Mouse (Mus musculus) limb, embryonic 14.5 days (tissue): ENCODE results near the gene Nmt1. TPM values are rescaled to one million over a fixed set of nuclear protein-coding genes. Genes with fewer than 3 reads are reported as not detected.

Source experiments
- ATAC-seq: fragments of 200-750 bp; cut with Nextera tagmentation; 2 replicates; pipeline ENCODE4 v1.8.0; 2017; ENCODE audit warnings: low read depth, moderate number of reproducible peaks, moderate TSS enrichment; ENCODE audit not compliant: low FRiP score
- DNase-seq: peaks from one replicate; pipeline ENCODE4 v3.0.0-alpha.2; 2015; ENCODE audit warnings: low spot score
- H3K27ac ChIP-seq: fragments of 300-500 bp; sonication (generic); replicated peaks from 2 replicates; pipeline ENCODE4 v1.5.1; 2014; ENCODE audit warnings: low read depth, mild to moderate bottlenecking, low read length, moderate library complexity, mixed read lengths
- H3K27me3 ChIP-seq: fragments of 300-500 bp; sonication (generic); 2 replicates; pipeline ENCODE4 v1.6.1; 2014; ENCODE audit warnings: low read length, mixed read lengths; ENCODE audit not compliant: control insufficient read depth, insufficient read depth
- H3K36me3 ChIP-seq: fragments of 300-500 bp; sonication (generic); 2 replicates; pipeline ENCODE4 v1.6.1; 2014; ENCODE audit warnings: mild to moderate bottlenecking, low read length, moderate library complexity, mixed read lengths; ENCODE audit not compliant: control insufficient read depth, insufficient read depth
- H3K4me1 ChIP-seq: fragments of 300-500 bp; sonication (generic); 2 replicates; pipeline ENCODE4 v1.6.1; 2014; ENCODE audit warnings: antibody characterized with exemption, low read length, mixed read lengths; ENCODE audit not compliant: control insufficient read depth, insufficient read depth
- H3K4me2 ChIP-seq: fragments of 300-500 bp; sonication (generic); replicated peaks from 2 replicates; pipeline ENCODE4 v1.6.1; 2014; ENCODE audit warnings: low read depth, mild to moderate bottlenecking, low read length, moderate library complexity; ENCODE audit not compliant: severe bottlenecking
- H3K4me3 ChIP-seq: fragments of 300-500 bp; sonication (generic); replicated peaks from 2 replicates; pipeline ENCODE4 v1.5.1; 2014; ENCODE audit warnings: low read length
- H3K9ac ChIP-seq: fragments of 300-500 bp; sonication (generic); 2 replicates; pipeline ENCODE4 v1.6.1; 2014; ENCODE audit warnings: mild to moderate bottlenecking, low read depth, low read length, moderate library complexity; ENCODE audit not compliant: severe bottlenecking
- H3K9me3 ChIP-seq: fragments of 300-500 bp; sonication (generic); 2 replicates; pipeline ENCODE4 v1.6.1; 2016; ENCODE audit warnings: low read length; ENCODE audit not compliant: control insufficient read depth
- POLR2A ChIP-seq: fragments of 200-500 bp; IDR thresholded peaks from 2 replicates; pipeline ENCODE4 v1.8.0; 2012; ENCODE audit warnings: inconsistent platforms, mild to moderate bottlenecking, moderate library complexity, borderline replicate concordance; ENCODE audit not compliant: insufficient read depth, insufficient read length; ENCODE audit errors: extremely low read depth
- WGBS: fragments of 180-500 bp; shearing (Covaris S2); extraction: QIAGEN DNeasy Blood & Tissue Kit; methylation state at CpG from one replicate; pipeline ENCODE4 v1.1.7; 2014; 5-methylcytosine and 5-hydroxymethylcytosine counted together
- polyA plus RNA-seq, 2 experiments: library from polyadenylated mRNA; depleted of rRNA in 1 of 2; stranded (reverse) in 1 of 2; unstranded in 1 of 2; fragments of >200 nt; fragmentation: Nextera tagmentation in 1 of 2; extraction: Ambion mirVana in 1 of 2; gene quantifications; 2 replicates each; pipeline versions ENCODE4 v1.2.1 to v1.2.3; 2012 to 2014

The Nmt1 gene
- polyA plus RNA-seq, 2 experiments: 45.9 to 50.2 TPM

- 88% methylated on average over 18 of the region's 18 CpGs for WGBS
- Histone ChIP-seq H3K9me3 (no peaks in the 10 kb centered on the region), H3K27me3 (no peaks in the 10 kb centered on the region), H3K4me3 (no peak overlapping the region), H3K9ac (no peak overlapping the region), H3K4me1 (no peaks in the 10 kb centered on the region), H3K36me3 (peaks cover 65% of the 10 kb centered on the region), H3K4me2 (no peak overlapping the region), H3K27ac (no peak overlapping the region)
- ATAC-seq (no peak), DNase-seq (no peak)
- no peak for TF ChIP-seq POLR2A
These were observed 25.4 kb downstream of the Nmt1 start for GRCm38 (mm10) chr11:103053191-103054076.

GRCm38 (mm10) chr11:103054798-103055197 lies 26.8 kb downstream of the Nmt1 start:
- no peaks in the 10 kb centered on the region for H3K27me3 ChIP-seq
- DNase-seq (peak; percentile 89), ATAC-seq (no peak)
- H3K9me3 ChIP-seq: no peaks in the 10 kb centered on the region
- H3K4me2 ChIP-seq: no peak overlapping the region
- H3K4me1 ChIP-seq: no peaks in the 10 kb centered on the region
- no peak overlapping the region for H3K9ac ChIP-seq
- 52% methylated on average over 6 of the region's 6 CpGs for WGBS
- no peak overlapping the region for H3K27ac ChIP-seq
- no peak overlapping the region for H3K4me3 ChIP-seq
- H3K36me3 ChIP-seq: peaks cover 75% of the 10 kb centered on the region
- no peak for TF ChIP-seq POLR2A

GRCm38 (mm10) chr11:103056636-103057035 lies 28.6 kb downstream of the Nmt1 start:
- Histone ChIP-seq H3K4me3 (no peak overlapping the region), H3K27me3 (no peaks in the 10 kb centered on the region), H3K9ac (no peak overlapping the region), H3K9me3 (no peaks in the 10 kb centered on the region), H3K36me3 (peaks cover 73% of the 10 kb centered on the region), H3K4me2 (no peak overlapping the region), H3K27ac (no peak overlapping the region), H3K4me1 (no peaks in the 10 kb centered on the region)
- ATAC-seq: no peak
- WGBS: 92% methylated on average over 7 of the region's 7 CpGs
- DNase-seq: no peak
- no peak for TF ChIP-seq POLR2A

GRCm38 (mm10) chr11:103058499-103059085 lies 30.6 kb downstream of the Nmt1 start:
- 78% methylated on average over 3 of the region's 3 CpGs for WGBS

GRCm38 (mm10) chr11:103066191-103067050 lies 38.4 kb downstream of the Nmt1 start:
- H3K36me3 ChIP-seq: peaks cover 89% of the 10 kb centered on the region
- no peak overlapping the region for H3K4me3 ChIP-seq
- no peaks in the 10 kb centered on the region for H3K9me3 ChIP-seq
- no peak overlapping the region for H3K4me2 ChIP-seq
- no peak for DNase-seq
- TF ChIP-seq POLR2A: no peak
- no peak overlapping the region for H3K27ac ChIP-seq
- no peaks in the 10 kb centered on the region for H3K27me3 ChIP-seq
- no peak overlapping the region for H3K9ac ChIP-seq
- ATAC-seq: no peak
- WGBS: 93% methylated on average over 14 of the region's 14 CpGs
- H3K4me1 ChIP-seq: no peaks in the 10 kb centered on the region

More at GRCm38 (mm10) chr11:103058499-103059085, 30.6 kb downstream of the Nmt1 start:
- Histone ChIP-seq H3K4me2 (no peak overlapping the region), H3K27me3 (no peaks in the 10 kb centered on the region), H3K4me1 (no peaks in the 10 kb centered on the region), H3K9ac (no peak overlapping the region), H3K36me3 (peaks cover 76% of the 10 kb centered on the region), H3K4me3 (no peak overlapping the region), H3K27ac (no peak overlapping the region), H3K9me3 (no peaks in the 10 kb centered on the region)
- ATAC-seq: no peak
- DNase-seq: no peak
- no peak for TF ChIP-seq POLR2A
